Mouse (Mus musculus): Measurements from ENCODE around the gene Chgb.
A peak's percentile ranks its signal among the peaks of the same experiment; 100 is the strongest.

Chgb gene

DNA sequence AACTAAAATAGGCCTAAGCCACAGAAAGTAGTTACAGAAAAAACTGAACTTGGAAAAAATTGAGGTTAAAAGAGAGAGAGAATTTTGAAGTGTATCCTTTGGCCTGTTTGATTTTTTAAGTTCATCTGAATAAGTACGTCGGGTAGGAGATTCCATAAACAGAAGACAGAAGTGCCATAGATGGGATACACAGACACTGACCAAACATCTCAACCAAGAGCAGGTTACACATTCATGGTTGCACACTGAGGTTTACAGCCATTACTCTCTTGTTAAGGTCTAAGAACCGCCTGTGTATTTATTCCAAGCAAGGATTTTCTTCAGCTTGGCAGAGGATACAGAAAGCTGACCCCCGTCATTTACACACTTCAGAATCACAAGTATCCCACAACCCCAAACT, at the start of gene Chgb:
Gene Chgb, plus strand, starts transcription at position 301 of the 400 bp plus-strand sequence.
- no peak for DNase-seq (ENCODE audit: low spot score)

DNA sequence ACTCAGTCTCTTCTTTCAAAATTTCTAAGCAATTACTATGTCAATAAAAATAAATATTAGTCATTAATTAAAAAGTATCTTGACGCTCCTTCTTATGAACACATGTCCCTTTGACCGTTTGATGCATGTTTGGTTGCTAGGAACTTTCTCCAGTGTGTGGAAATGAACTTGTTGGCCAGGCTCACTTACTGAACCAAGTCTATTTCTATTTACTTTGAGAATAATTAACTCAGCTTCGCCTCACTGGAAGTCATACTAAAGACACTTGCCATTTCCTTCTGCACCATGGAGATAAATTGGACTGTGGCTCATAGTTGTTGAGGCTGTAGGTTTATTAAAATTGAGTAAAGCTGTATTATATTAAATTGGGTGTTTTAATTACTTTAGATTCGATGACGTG, 48.1 kb upstream of the Chgb start:
- DNase-seq (ENCODE audit: low spot score), result no peak

DNA sequence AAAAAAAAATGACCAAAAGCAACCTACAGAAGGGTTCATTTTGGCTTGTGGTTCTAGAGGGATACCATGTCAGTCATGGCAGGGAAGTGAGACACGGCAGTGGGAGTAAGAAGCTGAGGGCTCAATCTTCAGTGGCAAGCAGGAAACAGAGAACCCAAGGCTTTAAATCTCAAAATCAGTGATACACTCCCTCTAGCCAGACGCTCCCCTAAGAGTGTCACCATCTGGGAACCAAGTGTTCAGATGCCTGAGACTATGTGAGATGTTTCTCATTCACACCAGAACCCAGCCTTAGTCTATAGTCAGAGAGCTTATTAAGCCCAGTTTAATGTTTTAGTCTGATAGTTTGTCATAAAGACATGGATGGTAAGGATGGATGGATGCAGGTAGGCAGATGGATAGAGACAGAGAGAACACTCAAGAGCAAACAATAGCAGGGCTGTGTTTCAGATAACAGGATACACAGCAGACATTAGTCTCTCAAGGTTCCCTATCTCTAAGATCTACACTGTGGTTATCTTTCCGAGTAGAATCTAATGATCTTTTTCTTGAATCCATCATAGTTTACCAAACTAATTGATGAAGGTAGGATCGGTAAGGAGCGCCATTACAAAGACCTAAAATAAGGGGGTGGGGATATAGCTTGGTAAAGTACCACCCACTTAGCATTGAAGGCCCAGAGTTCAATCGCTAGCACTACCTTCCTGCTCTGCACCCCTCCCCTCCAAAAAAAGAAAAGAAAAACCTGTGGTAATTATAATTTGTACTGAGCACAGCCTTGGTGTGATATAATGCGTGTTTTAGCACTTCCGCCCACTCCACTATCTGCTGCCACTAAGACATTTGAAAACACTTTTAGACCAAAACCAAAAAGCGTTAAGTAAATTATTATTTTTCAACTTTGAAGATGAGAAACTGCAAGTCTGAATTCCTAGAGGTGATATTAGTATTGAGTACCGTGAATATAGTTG, 47.2 kb upstream of the Chgb start:
- DNase-seq (ENCODE audit: low spot score), result no peak

DNA sequence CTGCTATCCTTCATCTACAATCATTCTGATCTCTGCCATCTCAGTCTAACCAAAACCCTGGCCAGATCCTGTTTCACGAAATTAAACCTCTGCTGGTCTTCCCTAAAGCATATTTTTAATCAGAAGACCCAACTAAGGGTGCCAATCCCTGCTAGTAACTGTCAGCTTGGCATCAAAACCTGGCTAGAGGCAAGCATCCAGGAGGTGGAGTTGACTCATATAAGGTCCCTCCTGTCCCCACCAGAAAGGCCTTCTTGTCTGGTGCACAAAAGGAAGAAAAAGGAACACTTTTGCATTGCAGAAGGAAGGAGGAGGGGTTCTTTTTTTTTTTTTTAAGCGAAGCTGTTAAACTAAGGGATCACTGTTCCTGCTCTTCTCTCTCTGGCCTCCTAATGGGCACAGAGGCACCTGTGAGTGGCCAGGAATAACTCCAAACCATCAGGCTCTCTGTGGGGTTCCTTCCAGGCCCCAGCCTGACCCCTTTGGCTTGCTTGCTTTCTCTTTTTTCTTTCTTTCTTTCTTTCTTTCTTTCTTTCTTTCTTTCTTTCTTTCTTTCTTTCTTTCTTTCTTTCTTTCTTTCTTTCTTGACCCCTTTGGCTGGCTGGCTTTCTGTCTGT, 42.2 kb upstream of the Chgb start:
- DNase-seq (ENCODE audit: low spot score), result no peak

DNA sequence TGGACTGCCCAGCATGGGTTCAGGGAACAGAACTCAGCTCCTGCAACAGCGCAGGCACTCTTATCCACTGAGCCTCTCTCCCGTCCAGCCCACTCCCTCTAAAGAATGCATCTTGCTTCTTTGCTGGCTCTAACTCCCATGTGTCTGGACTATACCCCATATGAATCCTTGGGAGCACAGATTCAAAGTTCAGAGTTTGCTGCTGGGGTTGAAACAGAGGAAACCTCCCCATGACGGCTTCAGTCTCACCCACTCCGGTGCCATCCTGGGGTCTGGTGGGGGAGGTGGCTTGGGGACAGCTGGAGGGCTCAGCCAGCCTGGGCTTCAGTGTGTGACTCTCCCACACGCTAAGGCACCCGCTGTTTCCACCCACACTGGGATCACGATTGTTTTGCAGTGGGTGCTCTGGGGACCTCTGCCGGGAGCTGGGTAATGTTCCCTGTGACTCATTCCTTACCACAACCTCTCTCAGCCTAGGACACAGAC, 39.2 kb upstream of the Chgb start:
- peak; percentile 74 for DNase-seq (ENCODE audit: low spot score)

DNA sequence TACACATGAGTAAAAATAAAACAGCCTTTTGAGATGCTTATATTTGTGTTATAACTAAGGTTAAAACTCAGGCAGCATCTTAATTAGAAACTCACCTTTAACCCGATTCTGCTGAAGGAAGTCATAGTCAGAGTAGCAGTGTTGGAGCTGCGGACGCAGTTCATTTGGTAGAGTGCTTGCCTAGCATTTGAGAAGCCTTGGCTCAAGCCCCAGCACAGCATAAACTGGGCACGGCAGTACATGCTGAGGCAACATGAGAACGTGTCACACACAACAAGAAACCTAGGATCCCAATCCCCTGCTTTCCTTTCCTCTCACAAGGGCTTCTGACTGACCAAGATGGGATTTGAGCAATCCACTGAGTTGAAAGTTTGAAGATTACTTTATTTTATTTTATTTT, 36.2 kb upstream of the Chgb start:
- no peak for DNase-seq (ENCODE audit: low spot score)

DNA sequence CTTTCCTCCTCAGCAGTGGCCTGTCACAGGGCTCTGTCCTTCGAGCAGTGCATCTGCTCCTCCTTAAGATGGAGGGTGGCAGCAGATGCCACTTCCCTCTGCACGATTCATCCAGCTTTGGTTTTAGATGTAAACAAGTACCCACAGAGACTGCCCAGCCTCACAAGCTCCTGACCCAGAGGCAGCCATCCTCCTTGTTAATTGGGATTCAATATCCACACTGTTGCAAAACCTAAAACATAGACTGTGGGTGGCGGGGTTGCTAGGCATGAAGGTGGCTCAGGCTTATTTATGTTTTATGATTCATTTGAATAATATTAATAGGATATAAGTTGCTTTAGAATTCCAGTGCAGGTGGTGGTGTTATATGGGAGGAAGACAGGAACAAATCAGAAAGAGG, 35.0 kb upstream of the Chgb start:
- DNase-seq (ENCODE audit: low spot score), result no peak

DNA sequence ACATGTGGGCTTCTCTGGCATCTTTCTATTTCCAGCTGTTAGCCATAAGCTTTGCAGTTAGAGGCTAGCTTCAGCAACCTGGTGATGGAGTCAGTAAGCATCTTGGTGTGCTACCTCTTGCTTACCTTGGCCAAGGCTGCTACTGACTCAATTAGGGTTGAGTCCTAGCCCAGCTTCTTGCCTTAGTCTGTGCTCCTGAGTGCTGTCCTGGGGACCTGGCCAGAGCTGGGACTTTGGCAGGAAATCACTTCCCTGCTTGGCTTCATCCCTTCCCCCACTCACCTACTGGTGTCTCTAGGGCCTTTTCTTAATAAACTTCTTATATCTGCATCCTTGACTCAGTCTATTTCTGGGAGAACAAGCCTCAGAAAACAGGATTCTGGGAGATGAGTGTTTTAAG, 30.4 kb upstream of the Chgb start:
- no peak for DNase-seq (ENCODE audit: low spot score)

DNA sequence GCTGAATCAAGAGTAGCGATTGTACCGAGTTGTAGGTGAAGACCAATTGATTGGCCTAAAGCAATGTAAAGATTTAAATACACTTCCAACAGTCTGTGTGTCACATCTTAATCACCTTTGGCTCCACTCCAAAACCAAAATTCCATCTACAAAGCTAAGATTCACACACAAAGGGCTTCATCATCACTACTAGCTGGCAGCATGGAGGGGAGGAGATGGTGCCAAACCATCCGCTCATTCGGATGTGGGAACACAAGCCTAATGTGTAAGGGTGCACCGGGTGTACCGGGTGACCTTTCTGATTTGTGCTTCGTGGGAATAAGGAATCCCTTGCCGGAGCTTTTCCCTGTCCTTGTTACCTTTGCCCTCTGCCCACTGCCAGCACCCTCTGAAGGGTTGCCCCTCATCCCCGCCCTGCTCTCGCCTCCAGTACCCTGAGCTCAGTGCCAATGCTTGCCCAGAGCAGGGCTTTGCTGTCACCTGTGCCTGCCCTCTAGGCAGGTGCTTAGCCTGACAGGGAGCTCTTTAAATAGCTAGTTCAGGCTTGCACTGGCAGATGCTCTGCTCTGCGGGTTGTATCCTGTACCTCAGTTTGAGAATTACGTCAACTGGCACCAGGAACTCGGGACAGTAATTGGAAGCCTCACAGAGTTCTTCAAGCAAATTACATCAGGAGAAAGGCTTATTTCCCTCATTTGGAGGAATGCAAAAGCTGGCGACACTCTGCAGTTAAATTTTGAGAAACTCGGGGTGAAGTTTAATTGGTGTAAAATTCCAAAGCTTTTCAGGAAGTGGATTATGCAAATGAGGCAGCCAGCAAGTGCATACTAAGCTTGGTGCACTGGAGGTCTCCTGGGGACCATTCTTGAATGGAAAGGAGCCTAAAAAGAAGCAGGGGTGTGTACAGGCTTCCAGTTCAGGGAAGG, 29.7 kb upstream of the Chgb start:
- peak; percentile 43 for DNase-seq (ENCODE audit: low spot score)

DNA sequence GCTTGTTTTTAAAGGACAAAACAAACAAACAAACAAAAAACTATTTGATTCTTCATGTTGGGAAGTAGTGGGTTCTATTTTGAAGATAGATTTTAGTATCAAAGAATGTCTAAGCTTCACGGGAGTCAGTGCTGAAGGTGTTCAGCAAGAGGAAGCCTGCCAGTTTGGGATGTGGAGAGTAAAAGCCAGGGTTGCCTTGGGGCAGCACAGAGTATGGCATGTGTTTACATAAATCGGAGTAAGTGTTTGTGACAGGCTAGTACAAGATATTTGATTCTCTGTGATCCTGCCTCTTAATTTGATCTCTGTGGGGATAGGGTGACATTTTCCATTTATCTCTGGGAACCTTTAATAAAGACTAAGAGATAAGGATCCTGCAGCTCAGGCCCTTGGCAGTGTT, 28.7 kb upstream of the Chgb start:
- no peak for DNase-seq (ENCODE audit: low spot score)

DNA sequence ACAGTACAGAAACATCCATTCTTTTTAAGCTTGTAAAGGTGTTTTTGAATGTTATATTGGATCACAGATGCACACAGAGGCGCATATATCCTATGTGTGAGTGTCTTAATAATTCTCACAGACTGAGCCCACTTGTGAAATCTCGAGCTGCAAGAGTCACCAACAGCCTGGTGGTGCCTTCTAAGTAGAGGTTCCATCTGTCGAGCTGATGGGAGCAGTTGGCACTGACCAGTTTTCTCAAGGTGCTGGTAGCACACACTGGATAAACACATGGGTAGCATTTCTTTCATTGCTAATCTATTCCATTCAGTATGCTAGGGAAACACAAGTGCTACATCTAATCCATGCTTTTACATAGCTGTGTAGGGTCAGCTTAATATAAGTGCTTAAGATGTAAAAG, 27.9 kb upstream of the Chgb start:
- DNase-seq (ENCODE audit: low spot score), result no peak

DNA sequence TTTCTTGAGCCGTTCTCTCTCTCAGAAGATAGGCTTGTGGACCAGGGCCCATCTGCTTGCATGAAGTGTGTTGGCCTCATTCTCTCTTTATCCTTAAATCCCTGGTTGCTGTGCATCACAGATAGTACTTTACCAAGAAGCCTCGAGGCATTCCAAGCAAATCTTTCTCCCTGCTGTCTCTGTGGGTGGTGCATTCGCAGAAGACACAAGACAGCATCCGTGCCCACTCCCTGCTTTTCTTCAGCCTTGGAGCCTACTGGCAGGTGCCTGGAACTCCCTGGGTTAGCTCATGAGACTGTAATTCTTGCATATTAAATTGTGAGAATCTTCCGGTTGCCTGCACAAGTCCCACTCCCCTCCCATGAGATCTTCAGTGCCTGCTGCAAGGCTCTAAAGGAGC, 23.2 kb upstream of the Chgb start:
- no peak for DNase-seq (ENCODE audit: low spot score)

DNA sequence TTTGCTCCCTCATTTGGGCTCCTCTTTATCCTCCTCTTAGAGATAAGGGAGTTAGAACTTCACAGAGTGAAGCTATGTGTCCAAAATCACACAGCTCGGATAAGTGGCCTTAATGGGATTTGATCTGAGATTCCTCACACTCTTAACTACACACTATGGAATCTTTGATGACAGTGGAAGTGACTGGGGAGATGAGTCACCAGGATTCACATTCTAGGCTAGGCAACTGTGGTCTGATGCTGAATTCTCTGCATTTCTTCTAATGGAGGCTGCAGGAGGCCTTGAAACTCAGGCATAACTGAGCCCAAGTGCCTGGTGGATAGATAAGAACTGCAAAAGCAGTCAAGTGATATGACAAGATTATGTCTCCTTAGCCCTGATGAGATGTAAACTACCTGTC, 10.3 kb upstream of the Chgb start:
- DNase-seq (ENCODE audit: low spot score), result no peak

DNA sequence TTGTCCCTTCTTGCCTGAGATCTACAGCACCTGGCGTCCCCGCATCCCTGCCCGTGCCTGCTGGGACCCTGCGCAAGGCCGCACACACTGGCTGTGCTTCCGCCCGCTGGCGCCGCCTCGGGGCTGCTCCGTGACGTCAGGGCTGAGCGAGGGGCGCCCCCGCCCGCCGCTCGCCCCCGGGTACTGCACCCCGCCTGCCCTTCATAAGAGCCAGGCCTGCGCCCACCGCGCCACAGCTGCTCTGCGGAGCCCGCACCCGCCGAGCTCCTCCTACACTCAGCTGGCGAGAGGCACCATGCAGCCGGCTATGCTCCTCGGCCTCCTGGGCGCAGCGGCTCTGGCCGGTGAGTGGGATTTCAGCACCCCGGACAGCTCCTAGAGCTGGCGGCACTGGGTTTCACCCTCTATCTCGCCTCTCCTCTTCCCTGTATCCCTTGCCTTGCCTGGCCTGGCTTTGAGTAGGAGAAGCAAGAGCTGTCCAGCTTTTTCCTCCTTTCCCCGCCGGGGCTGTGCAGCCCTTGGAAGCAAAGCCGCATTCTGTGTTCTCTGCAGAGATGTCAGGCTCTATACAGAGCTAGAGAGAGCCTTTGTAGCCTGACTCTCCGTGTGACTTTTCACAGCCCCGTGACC, 476 bp downstream of the Chgb start:
- DNase-seq (ENCODE audit: low spot score), result peak; percentile 82

DNA sequence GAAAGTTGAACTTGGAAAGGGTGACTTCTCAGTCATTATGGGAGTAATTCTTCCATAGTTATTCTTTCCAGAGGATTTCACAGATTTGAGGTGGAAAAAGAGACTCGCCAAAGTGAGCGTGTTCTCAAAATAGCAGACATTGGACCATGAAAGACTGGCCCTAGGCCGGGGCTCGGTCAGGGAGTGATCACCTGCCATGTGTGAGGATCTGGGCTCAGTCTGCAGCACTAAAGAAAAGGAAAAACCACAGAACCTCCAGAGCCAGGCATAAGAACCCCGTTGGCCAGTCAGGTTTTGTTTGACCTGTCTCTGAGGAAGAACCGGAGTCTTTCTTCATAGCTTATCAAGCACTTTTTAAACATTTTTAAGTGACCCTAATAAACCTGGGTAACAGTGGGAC, 3.0 kb downstream of the Chgb start:
- no peak for DNase-seq (ENCODE audit: low spot score)

DNA sequence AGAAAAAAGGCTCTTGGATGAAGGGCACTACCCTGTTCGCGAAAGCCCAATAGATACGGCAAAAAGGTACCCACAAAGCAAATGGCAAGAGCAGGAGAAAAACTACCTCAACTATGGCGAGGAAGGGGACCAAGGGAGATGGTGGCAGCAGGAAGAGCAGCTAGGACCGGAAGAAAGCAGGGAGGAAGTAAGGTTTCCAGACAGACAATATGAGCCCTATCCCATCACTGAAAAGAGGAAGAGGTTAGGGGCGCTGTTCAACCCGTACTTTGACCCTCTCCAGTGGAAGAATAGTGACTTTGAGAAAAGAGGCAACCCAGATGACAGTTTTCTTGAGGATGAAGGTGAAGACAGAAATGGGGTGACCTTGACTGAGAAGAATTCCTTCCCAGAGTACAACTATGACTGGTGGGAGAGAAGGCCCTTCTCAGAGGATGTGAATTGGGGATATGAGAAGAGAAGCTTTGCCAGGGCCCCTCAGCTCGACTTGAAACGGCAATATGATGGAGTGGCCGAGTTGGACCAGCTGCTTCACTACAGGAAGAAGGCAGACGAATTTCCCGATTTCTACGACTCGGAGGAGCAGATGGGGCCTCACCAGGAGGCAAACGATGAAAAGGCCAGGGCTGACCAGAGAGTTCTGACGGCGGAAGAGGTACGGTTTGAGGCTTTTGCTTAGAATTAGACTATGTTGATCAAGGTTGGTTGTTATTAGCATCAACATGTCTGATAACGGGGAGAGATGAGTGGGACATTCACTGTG, 12.5 kb downstream of the Chgb start:
- no peak for DNase-seq (ENCODE audit: low spot score)

DNA sequence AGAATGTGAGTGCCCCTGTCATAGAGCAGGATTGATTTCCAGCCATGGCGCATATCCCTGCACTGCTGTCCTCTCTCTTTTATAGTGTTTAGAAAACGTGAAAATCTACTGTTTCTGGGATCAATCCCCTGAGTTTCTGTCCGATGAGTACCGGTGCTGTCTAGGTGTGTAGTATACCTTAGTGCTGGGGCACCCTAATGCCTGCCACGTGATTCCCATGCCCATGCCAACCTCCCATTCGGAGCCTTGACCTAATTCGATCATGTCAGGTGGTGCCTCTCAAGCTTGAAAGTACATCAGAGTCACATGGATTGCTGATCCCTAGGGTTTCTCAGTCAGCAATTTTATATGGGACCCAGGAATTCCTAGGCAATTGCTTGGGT, 13.1 kb downstream of the Chgb start:
- DNase-seq (ENCODE audit: low spot score), result no peak

DNA sequence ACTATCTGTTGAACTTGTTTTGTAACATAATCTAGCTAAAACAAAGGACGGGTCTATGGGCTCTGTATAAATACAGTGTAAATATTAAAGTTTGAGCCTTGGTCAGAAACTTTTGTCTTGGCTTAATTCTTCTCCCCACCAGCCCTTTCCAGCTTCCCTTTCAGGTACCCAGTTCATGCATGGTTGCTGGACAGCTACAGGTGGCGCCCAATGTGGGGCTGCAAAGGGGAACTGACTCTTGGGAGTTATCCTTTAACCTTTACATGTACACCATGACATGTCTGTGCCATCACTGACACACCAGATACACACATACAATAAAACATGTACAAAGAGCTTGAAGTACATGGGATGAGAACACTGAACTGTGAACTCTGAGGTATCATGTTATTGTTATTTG, 21.9 kb downstream of the Chgb start:
- no peak for DNase-seq (ENCODE audit: low spot score)

DNA sequence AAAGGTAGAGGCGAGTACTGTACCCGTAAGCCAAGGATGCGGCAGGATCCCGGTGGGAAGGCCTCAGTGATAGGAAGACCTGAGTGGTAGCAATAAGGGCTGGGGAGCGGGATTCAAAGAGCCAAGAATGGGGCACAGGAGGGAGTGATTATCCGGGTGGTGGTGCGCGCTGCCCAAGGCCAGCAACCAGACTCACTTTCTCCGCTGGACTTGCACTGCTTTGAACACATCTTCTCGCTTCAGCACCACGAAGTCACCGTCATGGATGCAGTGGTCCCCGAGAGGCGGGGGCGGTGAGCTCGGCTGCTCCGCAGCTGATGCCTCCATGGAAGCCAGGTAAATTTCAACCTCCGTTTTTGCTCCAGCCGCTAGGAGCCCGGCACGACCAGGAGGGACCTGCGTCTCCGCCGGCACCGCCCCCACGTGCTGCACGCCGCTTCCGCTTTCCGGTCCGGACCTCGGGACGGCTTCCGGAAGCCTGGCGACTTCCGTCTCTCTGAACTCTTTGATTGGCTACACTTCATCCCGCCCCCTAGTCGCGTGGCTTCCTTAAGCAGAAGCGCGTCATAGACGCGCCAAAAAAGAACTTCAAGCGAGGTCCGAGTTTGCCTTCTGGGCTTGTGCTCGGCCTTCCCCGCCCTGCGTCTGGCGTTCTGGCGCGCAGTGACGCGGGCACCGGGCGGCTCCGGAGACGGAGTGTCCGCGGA, 34.7 kb downstream of the Chgb start, which contains the start of the genes Trmt6 and Mcm8:
Gene Trmt6, minus strand, starts transcription at position 448 of the 707 bp plus-strand sequence.
Gene Mcm8, plus strand, starts transcription at position 534 of the 707 bp plus-strand sequence.
- DNase-seq (ENCODE audit: low spot score), result peak; percentile 90

DNA sequence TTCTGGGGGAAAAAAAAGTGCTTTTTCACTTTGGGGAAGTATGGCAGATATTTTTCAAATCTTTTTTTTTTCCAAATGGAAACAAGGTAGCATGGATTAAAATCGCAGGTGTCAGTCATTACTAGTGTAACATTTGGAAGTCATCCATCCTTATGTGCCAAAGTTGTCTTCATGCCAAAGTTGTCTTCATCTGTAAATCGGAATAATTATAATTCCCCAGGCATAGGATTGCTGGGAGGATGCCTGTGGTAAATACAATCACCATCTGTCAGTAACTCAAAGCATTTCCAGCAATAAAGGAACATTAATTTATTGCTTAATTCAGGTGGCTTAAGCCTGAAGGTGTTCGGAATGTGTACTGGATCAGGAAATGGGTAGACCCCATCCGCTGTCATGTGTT, 60.0 kb downstream of the Chgb start:
- DNase-seq (ENCODE audit: low spot score), result no peak

Measured in layer of hippocampus, adult 11-12 months (tissue).